Mouse (Mus musculus) CH12.LX (cell line): ENCODE data around the gene Ninl. TPM values are rescaled to one million over a fixed set of nuclear protein-coding genes. Genes with fewer than 3 reads are reported as not detected.

ENCODE experiments used
- DNase-seq: peaks from one replicate; pipeline ENCODE4 v3.0.0-alpha.2; 2013; ENCODE audit errors: extremely low read depth
- H3K27ac ChIP-seq: 2 replicates; pipeline ENCODE4 v1.5.1; 2012; ENCODE audit warnings: low read depth, mild to moderate bottlenecking, control low read depth, moderate library complexity; ENCODE audit not compliant: insufficient read depth
- H3K27me3 ChIP-seq: replicated peaks from 2 replicates; pipeline ENCODE3; 2012; ENCODE audit warnings: inconsistent platforms
- H3K36me3 ChIP-seq, 2 experiments: replicated peaks in 1 of 2; 2 replicates each; pipeline versions ENCODE3 to v1.6.1; 2012; ENCODE audit warnings: inconsistent platforms in 1 of 2, low read length in 1 of 2, mild to moderate bottlenecking in 1 of 2, mixed read lengths in 1 of 2, moderate library complexity in 1 of 2; ENCODE audit not compliant: control insufficient read depth in 1 of 2, insufficient read depth in 1 of 2
- H3K4me1 ChIP-seq, 2 experiments: 2 replicates each; pipeline ENCODE4 v1.6.1; 2012; ENCODE audit warnings: inconsistent platforms in 1 of 2, moderate library complexity in 1 of 2; ENCODE audit not compliant: insufficient read depth in 2 of 2, control insufficient read depth in 1 of 2
- H3K4me2 ChIP-seq: 2 replicates; pipeline ENCODE4 v1.6.1; 2012; ENCODE audit warnings: low read depth, mild to moderate bottlenecking, control low read depth; ENCODE audit not compliant: poor library complexity, insufficient read depth, severe bottlenecking
- H3K4me3 ChIP-seq, 3 experiments: fragments of 150-350 bp in 1 of 3; sonication (generic) in 1 of 3; replicated peaks in 1 of 3; 2 replicates each; pipeline versions ENCODE3 to v1.5.1; 2011 to 2012; ENCODE audit warnings: low read depth in 2 of 3, low read length in 2 of 3, mild to moderate bottlenecking in 2 of 3, moderate library complexity in 2 of 3, control low read depth in 1 of 3, improper control_type of control experiment in 1 of 3, inconsistent platforms in 1 of 3, mixed read lengths in 1 of 3; ENCODE audit not compliant: poor library complexity in 1 of 3
- H3K79me2 ChIP-seq: replicated peaks from 2 replicates; pipeline ENCODE4 v1.6.1; 2012; ENCODE audit warnings: mild to moderate bottlenecking, moderate library complexity; ENCODE audit not compliant: control insufficient read depth, poor library complexity, insufficient read depth, severe bottlenecking; ENCODE audit errors: extremely low read depth
- H3K9ac ChIP-seq: 2 replicates; pipeline ENCODE4 v1.6.1; 2012; ENCODE audit warnings: low read depth, mild to moderate bottlenecking, control low read depth, moderate library complexity; ENCODE audit not compliant: insufficient read depth
- H3K9me3 ChIP-seq: replicated peaks from 2 replicates; pipeline ENCODE3; 2012; ENCODE audit warnings: low read length, inconsistent platforms, mixed read lengths
- CHD2 ChIP-seq: IDR thresholded peaks from 2 replicates; pipeline ENCODE4 v1.6.1; 2011; ENCODE audit warnings: low read length, improper control_type of control experiment
- E2F4 ChIP-seq: IDR thresholded peaks from 2 replicates; pipeline ENCODE4 v1.6.1; 2011; ENCODE audit warnings: low read depth, low read length, improper control_type of control experiment; ENCODE audit not compliant: insufficient replicate concordance
- ELF1 ChIP-seq: IDR thresholded peaks from 2 replicates; pipeline ENCODE4 v1.6.1; 2014; ENCODE audit warnings: low read depth, mild to moderate bottlenecking, inconsistent platforms, low read length, improper control_type of control experiment
- EP300 ChIP-seq: IDR thresholded peaks from 2 replicates; pipeline ENCODE4 v1.6.1; 2011; ENCODE audit warnings: low read length, improper control_type of control experiment
- ETS1 ChIP-seq: conservative IDR thresholded peaks from 2 replicates; pipeline ENCODE4 v1.6.1; 2012; ENCODE audit warnings: low read depth, mild to moderate bottlenecking, inconsistent platforms, low read length, improper control_type of control experiment, moderate library complexity
- GABPA ChIP-seq: IDR thresholded peaks from 2 replicates; pipeline ENCODE4 v1.6.1; 2012; ENCODE audit warnings: low read depth, low read length, improper control_type of control experiment, inconsistent platforms; ENCODE audit not compliant: insufficient replicate concordance
- HCFC1 ChIP-seq: IDR thresholded peaks from 2 replicates; pipeline ENCODE4 v1.6.1; 2012; ENCODE audit warnings: low read depth, mild to moderate bottlenecking, inconsistent platforms, low read length, improper control_type of control experiment
- IRF4 ChIP-seq: IDR thresholded peaks from 2 replicates; pipeline ENCODE4 v1.6.1; 2014; ENCODE audit warnings: low read depth, mild to moderate bottlenecking, inconsistent platforms, low read length, improper control_type of control experiment
- JUND ChIP-seq: conservative IDR thresholded peaks from 2 replicates; pipeline ENCODE4 v1.6.1; 2011; ENCODE audit warnings: low read depth, low read length, improper control_type of control experiment
- KAT2A ChIP-seq: IDR thresholded peaks from 2 replicates; pipeline ENCODE4 v1.6.1; 2012; ENCODE audit warnings: low read length, improper control_type of control experiment, inconsistent platforms; ENCODE audit not compliant: insufficient replicate concordance
- MAFK ChIP-seq: IDR thresholded peaks from 2 replicates; pipeline ENCODE4 v1.6.1; 2011; ENCODE audit warnings: low read length, improper control_type of control experiment; ENCODE audit not compliant: insufficient replicate concordance
- MAX ChIP-seq: IDR thresholded peaks from 2 replicates; pipeline ENCODE4 v1.6.1; 2011; ENCODE audit warnings: low read length, improper control_type of control experiment
- MAZ ChIP-seq: IDR thresholded peaks from 2 replicates; pipeline ENCODE4 v1.6.1; 2012; ENCODE audit warnings: low read depth, mild to moderate bottlenecking, inconsistent platforms, low read length, improper control_type of control experiment, moderate library complexity
- MXI1 ChIP-seq: IDR thresholded peaks from 2 replicates; pipeline ENCODE4 v1.6.1; 2011; ENCODE audit warnings: mild to moderate bottlenecking, low read depth, low read length, improper control_type of control experiment
- MYC ChIP-seq: IDR thresholded peaks from 2 replicates; pipeline ENCODE4 v1.6.1; 2011; ENCODE audit warnings: low read depth, mild to moderate bottlenecking, improper control_type of control experiment, low read length
- NRF1 ChIP-seq: IDR thresholded peaks from 2 replicates; pipeline ENCODE4 v1.6.1; 2014; ENCODE audit warnings: low read depth, mild to moderate bottlenecking, inconsistent platforms, low read length, improper control_type of control experiment, moderate library complexity
- POLR2A ChIP-seq: IDR thresholded peaks from 2 replicates; pipeline ENCODE4 v1.6.1; 2011; ENCODE audit warnings: low read depth, mild to moderate bottlenecking, improper control_type of control experiment, low read length
- POLR2AphosphoS2 ChIP-seq: IDR thresholded peaks from 2 replicates; pipeline ENCODE4 v1.6.1; 2011; ENCODE audit warnings: low read depth, low read length, improper control_type of control experiment
- RAD21 ChIP-seq: IDR thresholded peaks from 2 replicates; pipeline ENCODE4 v1.6.1; 2011; ENCODE audit warnings: low read depth, mild to moderate bottlenecking, low read length, improper control_type of control experiment, moderate library complexity
- RCOR1 ChIP-seq: conservative IDR thresholded peaks from 2 replicates; pipeline ENCODE4 v1.6.1; 2012; ENCODE audit warnings: low read depth, mild to moderate bottlenecking, inconsistent platforms, low read length, improper control_type of control experiment
- SIN3A ChIP-seq: IDR thresholded peaks from 2 replicates; pipeline ENCODE4 v1.6.1; 2012; ENCODE audit warnings: low read length, improper control_type of control experiment, inconsistent platforms
- SMC3 ChIP-seq: IDR thresholded peaks from 2 replicates; pipeline ENCODE4 v1.6.1; 2011; ENCODE audit warnings: low read depth, low read length, improper control_type of control experiment
- TBP ChIP-seq: conservative IDR thresholded peaks from 2 replicates; pipeline ENCODE4 v1.6.1; 2011; ENCODE audit warnings: low read depth, low read length, improper control_type of control experiment
- TCF12 ChIP-seq: IDR thresholded peaks from 2 replicates; pipeline ENCODE4 v1.6.1; 2014; ENCODE audit warnings: low read depth, mild to moderate bottlenecking, inconsistent platforms, low read length, improper control_type of control experiment
- UBTF ChIP-seq: IDR thresholded peaks from 2 replicates; pipeline ENCODE4 v1.6.1; 2012; ENCODE audit warnings: low read depth, mild to moderate bottlenecking, inconsistent platforms, low read length, improper control_type of control experiment, moderate library complexity
- USF1 ChIP-seq: IDR thresholded peaks from 2 replicates; pipeline ENCODE4 v1.6.1; 2014; ENCODE audit warnings: low read depth, mild to moderate bottlenecking, inconsistent platforms, low read length, improper control_type of control experiment
- USF2 ChIP-seq: conservative IDR thresholded peaks from 2 replicates; pipeline ENCODE4 v1.6.1; 2011; ENCODE audit warnings: low read depth, low read length, improper control_type of control experiment
- ZC3H11A ChIP-seq: IDR thresholded peaks from 2 replicates; pipeline ENCODE4 v1.6.1; 2012; ENCODE audit warnings: low read depth, mild to moderate bottlenecking, inconsistent platforms, low read length, improper control_type of control experiment
- ZKSCAN1 ChIP-seq: IDR thresholded peaks from 2 replicates; pipeline ENCODE4 v1.6.1; 2012; ENCODE audit warnings: low read depth, inconsistent platforms, low read length, improper control_type of control experiment, borderline replicate concordance
- ZNF384 ChIP-seq: IDR thresholded peaks from 2 replicates; pipeline ENCODE4 v1.6.1; 2012; ENCODE audit warnings: low read depth, low read length, improper control_type of control experiment, inconsistent platforms
- dilution Hi-C: fragments of 300-500 bp; cut with MboI; formaldehyde crosslinking; loops from 2 replicates; pipeline ENCODE4 v1.14.3; 2020; ENCODE audit warnings: low sequenced_read_pairs; ENCODE audit not compliant: extremely low pct_unique_long_range_greater_than_20kb, extremely low pct_ligation_motif_present
- in situ Hi-C: fragments of 300-500 bp; cut with MboI; formaldehyde crosslinking; loops from 3 replicates; pipeline ENCODE4 v1.14.3; 2019; ENCODE audit warnings: low sequenced_read_pairs, low pct_ligation_motif_present, low pct_unique_long_range_greater_than_20kb, mixed read lengths
- polyA plus RNA-seq: library from polyadenylated mRNA; unstranded; fragments of >175 nt; gene quantifications from 2 replicates; pipeline ENCODE4 v1.2.1, GENCODE M21; 2012; ENCODE audit warnings: low read depth; ENCODE audit not compliant: insufficient read length
- total RNA-seq, 2 experiments: library from RNA; depleted of rRNA; stranded (reverse); fragments of 300-350 nt in 1 of 2; fragments of >200 nt in 1 of 2; gene quantifications; 2 replicates each; pipeline ENCODE4 v1.2.3; 2012 to 2014

Gene Ninl
- total and polyA plus RNA-seq, 3 experiments, result 1.8 to 6.6 (median 3.5) TPM

GRCm38 (mm10) chr2:151037292-151037691, 1.9 kb downstream of the Ninl start:
- peaks cover 0 to 20% of the 10 kb centered on the region in 2 experiments for H3K36me3 ChIP-seq
- H3K9me3 ChIP-seq, result no peaks in the 10 kb centered on the region
- H3K27me3 ChIP-seq, result no peaks in the 10 kb centered on the region
- H3K4me1 ChIP-seq, result peaks cover 5 to 24% of the 10 kb centered on the region in 2 experiments; a peak in 2 of 4 replicates
- DNase-seq, result no peak
- H3K4me2 ChIP-seq, result peak overlapping the region; percentile 81; the same call in 1 of the 2 replicates
- in situ Hi-C loops (no loop called here), dilution Hi-C loops (no loop called here)
- H3K79me2 ChIP-seq, result peaks cover 31% of the 10 kb centered on the region
- H3K9ac ChIP-seq, result peak overlapping the region; percentile 93; the same call in 1 of the 2 replicates
- no peak overlapping the region for H3K27ac ChIP-seq
- TF ChIP-seq MAX (no peak), HCFC1 (no peak), USF2 (no peak), POLR2A (no peak), ETS1 (no peak), CHD2 (no peak), SMC3 (no peak), GABPA (no peak), RAD21 (no peak), MAZ (no peak), SIN3A (no peak), POLR2AphosphoS2 (no peak), MYC (no peak), USF1 (no peak), UBTF (no peak), TCF12 (no peak), EP300 (no peak), NRF1 (no peak), E2F4 (no peak)
- H3K4me3 ChIP-seq, result no peak overlapping the region

GRCm38 (mm10) chr2:151036721-151037120, 2.5 kb downstream of the Ninl start:
- H3K4me3 ChIP-seq, result no peak overlapping the region
- H3K27me3 ChIP-seq, result no peaks in the 10 kb centered on the region
- H3K27ac ChIP-seq, result no peak overlapping the region
- in situ Hi-C loops (no loop called here), dilution Hi-C loops (no loop called here)
- H3K4me2 ChIP-seq, result no peak overlapping the region
- DNase-seq, result no peak
- peaks cover 31% of the 10 kb centered on the region for H3K79me2 ChIP-seq
- H3K36me3 ChIP-seq, result peaks cover 0 to 20% of the 10 kb centered on the region in 2 experiments
- H3K4me1 ChIP-seq, result peaks cover 5 to 24% of the 10 kb centered on the region in 2 experiments; a peak in 2 of 4 replicates
- H3K9me3 ChIP-seq, result no peaks in the 10 kb centered on the region
- TF ChIP-seq ZKSCAN1, result no peak
- TF ChIP-seq JUND, result no peak
- no peak for TF ChIP-seq USF2
- TF ChIP-seq POLR2AphosphoS2, result no peak
- TF ChIP-seq ETS1, result no peak
- no peak for TF ChIP-seq ZNF384
- no peak for TF ChIP-seq ZC3H11A
- TF ChIP-seq RCOR1, result no peak
- no peak for TF ChIP-seq E2F4
- no peak for TF ChIP-seq SIN3A
- TF ChIP-seq ELF1, result no peak
- TF ChIP-seq MAX, result no peak
- TF ChIP-seq MYC, result no peak
- TF ChIP-seq MAFK, result no peak
- no peak for TF ChIP-seq TBP
- TF ChIP-seq RAD21, result no peak
- no peak for TF ChIP-seq KAT2A
- no peak for TF ChIP-seq MXI1
- no peak for TF ChIP-seq MAZ
- no peak for TF ChIP-seq IRF4
- H3K9ac ChIP-seq, result no peak overlapping the region
